Comparison of ENCODE assay signal across 8 mouse cellular contexts in the genomic region with DNA sequence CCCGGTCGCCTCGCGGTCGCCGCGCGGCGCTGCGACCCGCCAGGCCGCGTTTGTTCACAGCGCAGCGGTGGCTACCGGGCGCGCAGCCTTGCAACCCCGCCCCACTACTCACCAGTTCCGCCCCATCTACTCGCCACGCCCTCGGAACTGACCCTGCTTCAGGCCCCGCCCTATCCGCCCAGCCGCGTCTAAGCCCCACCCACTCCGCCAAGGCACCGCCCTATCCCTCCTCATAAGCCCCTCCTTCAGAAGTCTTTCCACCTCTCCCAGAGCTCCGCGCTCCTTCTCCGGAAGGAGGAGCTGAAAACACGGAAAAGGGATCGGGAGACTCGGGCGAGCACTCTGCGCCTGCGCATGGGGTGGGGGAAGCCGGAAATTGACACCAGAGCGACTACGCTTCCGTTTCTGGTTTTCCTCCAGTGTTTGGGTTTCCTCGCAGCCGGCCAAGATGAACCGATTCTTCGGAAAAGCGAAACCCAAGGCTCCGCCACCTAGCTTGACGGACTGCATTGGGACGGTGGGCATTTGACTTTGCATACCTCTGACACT. TPM values are rescaled to one million over a fixed set of nuclear protein-coding genes. Genes with fewer than 3 reads are reported as not detected.
DNase-seq lines count a peak whose midpoint lies in the region; ATAC-seq lines count a peak whose summit lies in the region.

A gene (minus strand): TSS at position 135 of the 549 bp plus-strand sequence.
A gene (plus strand): TSS at position 248 of the 549 bp plus-strand sequence.

- ATAC-seq in hindbrain, embryonic 16.5 days: peak; percentile 99

- DNase-seq in WW6 (ENCODE audit: low read depth, low spot score): peak; percentile 95
- DNase-seq in cerebellum, postnatal 4 days (ENCODE audit: low spot score in 2 of 2): peak; percentile 93 to 97
- DNase-seq in gastrocnemius, adult 18-20 months (ENCODE audit: low spot score): peak; percentile 99
- DNase-seq in left cerebral cortex, adult 18-20 months (ENCODE audit: low spot score in 2 of 2): peak; percentile 98
- DNase-seq in right cerebral cortex, adult 18-20 months: peak; percentile 98
- DNase-seq in urinary bladder, postnatal 10 days (ENCODE audit: low spot score): peak; percentile 94

- peaks cover 20% of the 10 kb centered on the region for H3K4me1 ChIP-seq in hindbrain, embryonic 16.5 days (ENCODE audit: control insufficient read depth, insufficient read depth, low read depth, low read length)

- H3K9me3 ChIP-seq in hindbrain, embryonic 16.5 days (ENCODE audit: control insufficient read depth, low read length): no peaks in the 10 kb centered on the region

- peak within 1 kb of the TSS; percentile 92 for H3K9ac ChIP-seq in hindbrain, embryonic 16.5 days (ENCODE audit: low read depth, low read length)

- peak within 1 kb of the TSS; percentile 97 for H3K4me3 ChIP-seq in hindbrain, embryonic 16.5 days (ENCODE audit: low read length)
- H3K4me3 ChIP-seq in macrophage (ENCODE audit: inconsistent target): peak within 1 kb of the TSS; percentile 100

- peak within 1 kb of the TSS; percentile 89 for H3K27ac ChIP-seq in hindbrain, embryonic 16.5 days (ENCODE audit: low read depth, low read length)
- H3K27ac ChIP-seq in macrophage: peak within 1 kb of the TSS; percentile 81

- H3K36me3 ChIP-seq in hindbrain, embryonic 16.5 days (ENCODE audit: control insufficient read depth, insufficient read depth, low read length): peaks cover 22% of the 10 kb centered on the region
- peaks cover 53% of the 10 kb centered on the region for H3K36me3 ChIP-seq in macrophage (ENCODE audit: inconsistent target)

- H3K27me3 ChIP-seq in hindbrain, embryonic 16.5 days (replicated peaks; ENCODE audit: control insufficient read depth, insufficient read depth, low read length): no peaks in the 10 kb centered on the region

- peaks cover 71% of the 10 kb centered on the region for H3K79me2 ChIP-seq in macrophage (ENCODE audit: inconsistent target)

- under 1% methylated on average over 41 of the region's 50 CpGs for WGBS in hindbrain, embryonic 16.5 days
- under 1% methylated on average over 46 of the region's 50 CpGs for whole genome bisulfite sequencing in macrophage (ENCODE audit: missing documents)

- H3K4me2 ChIP-seq in hindbrain, embryonic 16.5 days (ENCODE audit: low read length): peak within 1 kb of the TSS; percentile 91

RNA-seq across cellular contexts. Expression of the first gene that starts in this region (rescaled TPM):
- 100 to 1,000 TPM; 232 to 237 TPM for total RNA-seq in gastrocnemius, adult 18-20 months (2021)
- 182 and 191 TPM in 2 replicates for polyA plus RNA-seq in hindbrain, embryonic 16.5 days (2015; fragmentation: Nextera tagmentation; extraction: Ambion mirVana)
- 100 to 1,000 TPM; 174 to 185 TPM for total RNA-seq in left cerebral cortex, adult 18-20 months (2021)
- 10 to 100 TPM in 25 of 26 experiments, 1 to 10 TPM in 1; 8.9 to 77.4 (median 28.2) TPM for total RNA-seq in macrophage (2018; cell fraction: chromatin; rRNA removed)
- total RNA-seq in macrophage (2018; cell fraction: cytosol; rRNA removed): 100 to 1,000 TPM; 140 to 227 (median 185) TPM
- 100 to 1,000 TPM in 1 of 26 experiments, 10 to 100 TPM in 25; 22.8 to 106 (median 52.4) TPM for total RNA-seq in macrophage (2018; cell fraction: nucleus; rRNA removed)
- polyA plus RNA-seq in macrophage (2018): 163 to 229 TPM (median 217 TPM) in 3 replicates

RNA-seq across cellular contexts. Expression of the second gene that starts in this region (rescaled TPM):
- total RNA-seq in gastrocnemius, adult 18-20 months (2021): 10 to 100 TPM; 23.2 to 25.4 TPM
- 147 TPM in 2 replicates for polyA plus RNA-seq in hindbrain, embryonic 16.5 days (2015; fragmentation: Nextera tagmentation; extraction: Ambion mirVana)
- 10 to 100 TPM; 80.1 to 82.2 TPM for total RNA-seq in left cerebral cortex, adult 18-20 months (2021)
- 10 to 100 TPM in 22 of 26 experiments, 1 to 10 TPM in 4; 5.4 to 26.4 (median 16.8) TPM for total RNA-seq in macrophage (2018; cell fraction: chromatin; rRNA removed)
- 100 to 1,000 TPM in 19 of 26 experiments, 10 to 100 TPM in 7; 88.4 to 123 (median 104) TPM for total RNA-seq in macrophage (2018; cell fraction: cytosol; rRNA removed)
- total RNA-seq in macrophage (2018; cell fraction: nucleus; rRNA removed): 10 to 100 TPM; 17.8 to 66.7 (median 41.0) TPM
- polyA plus RNA-seq in macrophage (2018): 121 to 130 TPM (median 127 TPM) in 3 replicates

Comparison
In these comparisons a context has a peak if more than half of its experiments do, and no peak if none do; other contexts are left out.
1. Peak in every context shown above with its lines: DNase-seq, ATAC-seq, H3K4me3 ChIP-seq and H3K27ac ChIP-seq.